Mouse (Mus musculus) MEL-GATA-1-ER (cell line): ENCODE results near the gene Olfr738.

Experiments
- DNase-seq: peaks from one replicate; pipeline ENCODE4 v3.0.0-alpha.2; 2012; ENCODE audit warnings: low read depth; ENCODE audit errors: extremely low read depth

The Olfr738 gene

GRCm38 (mm10) chr14:50407268-50407667 lies at the start of gene Olfr738:
Olfr738 (plus strand) TSS chr14:50407568.
- no peak for DNase-seq

GRCm38 (mm10) chr14:50357593-50357992 lies 49.8 kb upstream of the Olfr738 start, which contains the start of gene Tlr11:
Tlr11 (plus strand) TSS chr14:50357914.
- no peak for DNase-seq

GRCm38 (mm10) chr14:50360480-50360879 lies 46.9 kb upstream of the Olfr738 start:
- DNase-seq = no peak

- DNase-seq = no peak
Observed at GRCm38 (mm10) chr14:50363561-50363960, 43.8 kb upstream of the Olfr738 start.

- DNase-seq = no peak
Observed at GRCm38 (mm10) chr14:50380863-50381262, 26.5 kb upstream of the Olfr738 start, which contains the start of gene Olfr736. Olfr736 (plus strand) TSS chr14:50381163.

GRCm38 (mm10) chr14:50418326-50418725 lies 11.0 kb downstream of the Olfr738 start, which contains the start of gene Olfr739:
Olfr739 (plus strand) TSS chr14:50418626.
- no peak for DNase-seq

- DNase-seq = no peak
Observed at GRCm38 (mm10) chr14:50445245-50445644, 37.9 kb downstream of the Olfr738 start, which contains the start of gene Olfr740. Olfr740 (plus strand) TSS chr14:50445545.
